Mouse (Mus musculus): ENCODE results near the gene Olig2. TPM values are rescaled to one million over a fixed set of nuclear protein-coding genes. Genes with fewer than 3 reads are reported as not detected.

Olig2 gene
- polyA plus RNA-seq, 1 experiment: not detected

- Histone ChIP-seq H3K27ac (ENCODE audit: control insufficient read depth, insufficient read depth, low read depth, low read length, poor library complexity) (no peak overlapping the region), H3K4me1 (ENCODE audit: control insufficient read depth, insufficient read depth, low read length) (no peaks in the 10 kb centered on the region), H3K4me3 (replicated peaks; ENCODE audit: control insufficient read depth, low read depth, low read length) (no peak overlapping the region)
- WGBS: 85% methylated on average over 7 of the region's 7 CpGs
- no peak for TF ChIP-seq CTCF (IDR thresholded peaks at IDR 0.05; ENCODE audit: control insufficient read depth, insufficient read depth, low read length)
- TF ChIP-seq POLR2A (IDR thresholded peaks at IDR 0.05; ENCODE audit: borderline replicate concordance, control insufficient read depth, low read depth, low read length): no peak
Measured at GRCm38 (mm10) chr16:91199815-91200214, 25.4 kb upstream of the Olig2 start.

DNA sequence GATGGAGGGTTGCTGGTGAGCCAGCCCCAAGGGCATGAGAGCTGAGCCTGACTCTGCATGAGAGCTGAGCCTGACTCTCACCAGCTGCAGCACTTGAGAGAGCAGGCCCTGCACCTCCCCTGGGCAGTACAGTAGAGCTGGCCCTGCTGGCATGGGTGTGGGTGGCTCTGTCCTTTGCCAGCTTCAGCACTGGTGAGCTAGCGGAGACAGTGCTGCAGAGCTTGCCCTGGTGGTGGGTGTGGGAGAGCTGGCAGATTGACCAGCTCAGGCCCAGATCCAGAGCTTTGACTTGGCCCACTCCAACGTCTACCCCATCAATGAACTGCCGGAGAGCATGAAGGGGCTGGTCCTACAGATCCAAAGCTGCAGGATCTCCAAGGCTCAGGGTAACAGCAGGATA is 22.3 kb upstream of the Olig2 start:
- Histone ChIP-seq H3K27ac (ENCODE audit: control insufficient read depth, insufficient read depth, low read depth, low read length, poor library complexity) (no peak overlapping the region), H3K4me3 (replicated peaks; ENCODE audit: control insufficient read depth, low read depth, low read length) (no peak overlapping the region), H3K4me1 (ENCODE audit: control insufficient read depth, insufficient read depth, low read length) (no peaks in the 10 kb centered on the region)
- whole genome bisulfite sequencing: 74% methylated on average over 3 of the region's 3 CpGs
- TF ChIP-seq POLR2A (IDR thresholded peaks at IDR 0.05; ENCODE audit: borderline replicate concordance, control insufficient read depth, low read depth, low read length) (no peak), CTCF (IDR thresholded peaks at IDR 0.05; ENCODE audit: control insufficient read depth, insufficient read depth, low read length) (no peak)

GRCm38 (mm10) chr16:91206371-91206770 is 18.9 kb upstream of the Olig2 start:
- TF ChIP-seq CTCF (IDR thresholded peaks at IDR 0.05; ENCODE audit: control insufficient read depth, insufficient read depth, low read length): no peak
- TF ChIP-seq POLR2A (IDR thresholded peaks at IDR 0.05; ENCODE audit: borderline replicate concordance, control insufficient read depth, low read depth, low read length): no peak
- Histone ChIP-seq H3K4me3 (replicated peaks; ENCODE audit: control insufficient read depth, low read depth, low read length) (no peak overlapping the region), H3K27ac (ENCODE audit: control insufficient read depth, insufficient read depth, low read depth, low read length, poor library complexity) (no peak overlapping the region), H3K4me1 (ENCODE audit: control insufficient read depth, insufficient read depth, low read length) (no peaks in the 10 kb centered on the region; the same call in 1 of the 2 replicates)
- 88% methylated on average over 1 of the region's 1 CpGs for WGBS

DNA sequence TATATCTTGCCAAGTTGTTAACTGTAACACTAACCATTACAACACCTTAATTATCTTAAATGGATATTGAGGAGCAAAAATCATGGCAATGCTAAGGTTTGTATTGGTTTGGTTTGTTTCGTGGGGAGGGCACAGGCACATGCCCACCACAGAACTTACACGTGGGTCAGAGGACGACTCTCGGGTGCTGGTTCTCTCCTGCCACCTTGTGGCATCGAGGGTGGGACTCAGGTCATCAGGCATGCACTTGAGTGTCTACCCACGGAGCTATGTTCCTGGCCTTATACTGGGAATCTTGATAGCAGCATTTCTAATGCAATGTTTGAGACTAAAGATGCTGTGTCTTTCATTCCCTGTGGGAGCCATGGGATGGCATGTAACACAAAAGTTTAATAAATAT is 8.2 kb upstream of the Olig2 start:
- peak; percentile 27; the same call in 1 of the 2 replicates for TF ChIP-seq CTCF (IDR thresholded peaks at IDR 0.05; ENCODE audit: control insufficient read depth, insufficient read depth, low read length)
- no peak for TF ChIP-seq POLR2A (IDR thresholded peaks at IDR 0.05; ENCODE audit: borderline replicate concordance, control insufficient read depth, low read depth, low read length)
- Histone ChIP-seq H3K4me3 (replicated peaks; ENCODE audit: control insufficient read depth, low read depth, low read length) (no peak overlapping the region), H3K4me1 (ENCODE audit: control insufficient read depth, insufficient read depth, low read length) (no peaks in the 10 kb centered on the region; the same call in 1 of the 2 replicates), H3K27ac (ENCODE audit: control insufficient read depth, insufficient read depth, low read depth, low read length, poor library complexity) (no peak overlapping the region)
- WGBS: 29% methylated on average over 6 of the region's 6 CpGs

- Histone ChIP-seq H3K27ac (ENCODE audit: control insufficient read depth, insufficient read depth, low read depth, low read length, poor library complexity) (no peak overlapping the region), H3K4me1 (ENCODE audit: control insufficient read depth, insufficient read depth, low read length) (no peaks in the 10 kb centered on the region; the same call in 1 of the 2 replicates), H3K4me3 (replicated peaks; ENCODE audit: control insufficient read depth, low read depth, low read length) (no peak overlapping the region)
- no peak for TF ChIP-seq POLR2A (IDR thresholded peaks at IDR 0.05; ENCODE audit: borderline replicate concordance, control insufficient read depth, low read depth, low read length)
- no peak for TF ChIP-seq CTCF (IDR thresholded peaks at IDR 0.05; ENCODE audit: control insufficient read depth, insufficient read depth, low read length)
- 70% methylated on average over 6 of the region's 6 CpGs for WGBS
Measured at GRCm38 (mm10) chr16:91217948-91218347, 7.3 kb upstream of the Olig2 start.

- TF ChIP-seq POLR2A (IDR thresholded peaks at IDR 0.05; ENCODE audit: borderline replicate concordance, control insufficient read depth, low read depth, low read length) (no peak), CTCF (IDR thresholded peaks at IDR 0.05; ENCODE audit: control insufficient read depth, insufficient read depth, low read length) (no peak)
- H3K27ac ChIP-seq (ENCODE audit: control insufficient read depth, insufficient read depth, low read depth, low read length, poor library complexity): no peak overlapping the region
- H3K4me1 ChIP-seq (ENCODE audit: control insufficient read depth, insufficient read depth, low read length): no peaks in the 10 kb centered on the region
- no peak overlapping the region for H3K4me3 ChIP-seq (replicated peaks; ENCODE audit: control insufficient read depth, low read depth, low read length)
- 9% methylated on average over 14 of the region's 14 CpGs for WGBS
Measured at GRCm38 (mm10) chr16:91219246-91219645, 6.0 kb upstream of the Olig2 start.

DNA sequence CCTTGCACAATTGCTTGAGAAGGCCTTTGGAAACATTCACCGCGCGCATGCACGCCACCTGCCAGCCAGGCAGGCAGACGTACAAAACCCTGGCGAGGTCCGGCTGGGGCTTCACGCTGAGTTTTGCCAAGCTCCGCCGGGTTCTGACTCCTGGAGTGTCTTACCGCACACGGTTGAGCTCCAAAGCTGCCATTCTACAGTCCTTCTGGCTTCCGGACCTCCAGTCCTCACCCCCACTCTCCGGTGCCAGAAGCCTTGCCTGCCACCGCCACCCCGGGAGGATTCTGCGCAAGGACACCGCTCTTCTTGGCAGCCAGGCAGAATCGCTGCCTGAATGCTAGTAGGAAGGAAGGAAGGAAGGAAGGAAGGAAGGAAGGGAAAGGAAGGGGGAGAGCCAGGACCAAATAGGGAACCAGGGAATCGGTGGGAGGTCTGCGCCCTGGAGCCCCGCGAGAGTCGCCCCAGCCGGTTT is 3.0 kb upstream of the Olig2 start:
- 2% methylated on average over 25 of the region's 25 CpGs for WGBS
- TF ChIP-seq CTCF (IDR thresholded peaks at IDR 0.05; ENCODE audit: control insufficient read depth, insufficient read depth, low read length): no peak
- no peak for TF ChIP-seq POLR2A (IDR thresholded peaks at IDR 0.05; ENCODE audit: borderline replicate concordance, control insufficient read depth, low read depth, low read length)
- H3K27ac ChIP-seq (ENCODE audit: control insufficient read depth, insufficient read depth, low read depth, low read length, poor library complexity): no peak overlapping the region

GRCm38 (mm10) chr16:91222643-91223271 is 2.5 kb upstream of the Olig2 start:
- Histone ChIP-seq H3K4me1 (ENCODE audit: control insufficient read depth, insufficient read depth, low read length) (no peaks in the 10 kb centered on the region), H3K4me3 (replicated peaks; ENCODE audit: control insufficient read depth, low read depth, low read length) (no peak overlapping the region), H3K27ac (ENCODE audit: control insufficient read depth, insufficient read depth, low read depth, low read length, poor library complexity) (no peak overlapping the region)
- TF ChIP-seq POLR2A (IDR thresholded peaks at IDR 0.05; ENCODE audit: borderline replicate concordance, control insufficient read depth, low read depth, low read length) (no peak), CTCF (IDR thresholded peaks at IDR 0.05; ENCODE audit: control insufficient read depth, insufficient read depth, low read length) (no peak)
- 2% methylated on average over 27 of the region's 27 CpGs for WGBS

More for the DNA sequence above, 3.0 kb upstream of the Olig2 start:
- no peak overlapping the region for H3K4me3 ChIP-seq (replicated peaks; ENCODE audit: control insufficient read depth, low read depth, low read length)
- no peaks in the 10 kb centered on the region for H3K4me1 ChIP-seq (ENCODE audit: control insufficient read depth, insufficient read depth, low read length)
